Mouse (Mus musculus) liver, postnatal 0 days (tissue): ENCODE data around the gene Mif. TPM values are rescaled to one million over a fixed set of nuclear protein-coding genes. Genes with fewer than 3 reads are reported as not detected.
A peak's percentile ranks its signal among the peaks of the same experiment; 100 is the strongest.

Experiments
- ATAC-seq: fragments of 200-750 bp; cut with Nextera tagmentation; 2 replicates; pipeline ENCODE4 v1.8.0; 2017; ENCODE audit warnings: mild to moderate bottlenecking, moderate library complexity
- DNase-seq: peaks from one replicate; pipeline ENCODE4 v3.0.0-alpha.2; 2016
- H3K27ac ChIP-seq: fragments of 300-500 bp; sonication (generic); 2 replicates; pipeline ENCODE4 v1.5.1; 2014; ENCODE audit warnings: antibody characterized with exemption, moderate library complexity, mild to moderate bottlenecking, low read depth
- H3K27me3 ChIP-seq: fragments of 300-500 bp; sonication (generic); 2 replicates; pipeline ENCODE4 v1.6.1; 2014; ENCODE audit warnings: low read length, control low read depth, mixed read lengths; ENCODE audit not compliant: insufficient read depth
- H3K36me3 ChIP-seq: fragments of 300-500 bp; sonication (generic); replicated peaks from 2 replicates; pipeline ENCODE4 v1.6.1; 2014; ENCODE audit warnings: mild to moderate bottlenecking, control low read depth, low read length, moderate library complexity, mixed read lengths; ENCODE audit not compliant: insufficient read depth
- H3K4me1 ChIP-seq: fragments of 300-500 bp; sonication (generic); 2 replicates; pipeline ENCODE4 v1.6.1; 2014; ENCODE audit warnings: antibody characterized with exemption, mild to moderate bottlenecking, control low read depth; ENCODE audit not compliant: insufficient read depth
- H3K4me2 ChIP-seq: fragments of 300-500 bp; sonication (generic); 2 replicates; pipeline ENCODE4 v1.6.1; 2014; ENCODE audit warnings: low read depth, mild to moderate bottlenecking, low read length, moderate library complexity, mixed read lengths
- H3K4me3 ChIP-seq: fragments of 300-500 bp; sonication (generic); 2 replicates; pipeline ENCODE4 v1.5.1; 2014; ENCODE audit warnings: low read depth, low read length
- H3K9ac ChIP-seq: fragments of 300-500 bp; sonication (generic); replicated peaks from 2 replicates; pipeline ENCODE4 v1.6.1; 2014; ENCODE audit warnings: mild to moderate bottlenecking, moderate library complexity
- H3K9me3 ChIP-seq: fragments of 300-500 bp; sonication (generic); 2 replicates; pipeline ENCODE4 v1.6.1; 2016; ENCODE audit warnings: mild to moderate bottlenecking, control low read depth, low read length, mixed read lengths
- CTCF ChIP-seq: sonication (generic); IDR thresholded peaks from 2 replicates; pipeline ENCODE4 v1.5.1; 2016; ENCODE audit warnings: antibody characterized with exemption, low read depth
- EP300 ChIP-seq: IDR thresholded peaks from 2 replicates; pipeline ENCODE4 v1.6.1; 2016; ENCODE audit warnings: antibody characterized with exemption, low read depth, mild to moderate bottlenecking
- whole genome bisulfite sequencing: fragments of 180-500 bp; shearing (Covaris S2); extraction: QIAGEN DNeasy Blood & Tissue Kit; methylation state at CpG from one replicate; pipeline ENCODE4 v1.1.7; 2014; ENCODE audit not compliant: insufficient replicate concordance; 5-methylcytosine and 5-hydroxymethylcytosine counted together
- polyA plus RNA-seq: library from polyadenylated mRNA; unstranded; fragments of >200 nt; fragmentation: Nextera tagmentation; extraction: Ambion mirVana; gene quantifications from 2 replicates; pipeline ENCODE4 v1.2.1, GENCODE M21; 2015

The Mif gene
- polyA plus RNA-seq, 1 experiment from 2014 or later, result 1,160 TPM

DNA sequence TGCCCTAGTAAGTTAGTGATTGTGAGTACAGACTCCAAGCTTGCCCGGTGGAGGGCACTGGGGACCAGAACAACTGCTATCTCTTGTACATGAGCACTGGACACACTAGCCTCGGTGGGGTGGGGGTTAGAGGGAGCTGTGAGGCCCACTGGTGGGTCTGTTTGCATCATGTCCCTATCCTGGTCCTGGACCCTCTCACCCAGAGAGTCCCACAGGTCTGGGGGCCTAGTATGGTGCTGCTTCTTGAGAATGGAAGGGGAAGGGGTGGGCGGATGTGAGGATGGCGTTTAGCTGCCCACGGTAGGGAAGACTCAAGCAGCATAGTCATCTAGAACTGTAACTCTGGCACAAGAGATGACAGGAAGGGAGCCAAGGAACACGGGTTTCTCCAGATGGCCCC is 5.2 kb downstream of the Mif start:
- Histone ChIP-seq H3K4me1 (peaks cover 18% of the 10 kb centered on the region), H3K27me3 (no peaks in the 10 kb centered on the region), H3K36me3 (peaks cover 14% of the 10 kb centered on the region), H3K9ac (no peak overlapping the region), H3K9me3 (no peaks in the 10 kb centered on the region), H3K27ac (no peak overlapping the region), H3K4me3 (no peak overlapping the region), H3K4me2 (no peak overlapping the region)
- DNase-seq (no peak), ATAC-seq (no peak)
- TF ChIP-seq EP300, result no peak
- WGBS, result 72% methylated on average over 6 of the region's 6 CpGs

DNA sequence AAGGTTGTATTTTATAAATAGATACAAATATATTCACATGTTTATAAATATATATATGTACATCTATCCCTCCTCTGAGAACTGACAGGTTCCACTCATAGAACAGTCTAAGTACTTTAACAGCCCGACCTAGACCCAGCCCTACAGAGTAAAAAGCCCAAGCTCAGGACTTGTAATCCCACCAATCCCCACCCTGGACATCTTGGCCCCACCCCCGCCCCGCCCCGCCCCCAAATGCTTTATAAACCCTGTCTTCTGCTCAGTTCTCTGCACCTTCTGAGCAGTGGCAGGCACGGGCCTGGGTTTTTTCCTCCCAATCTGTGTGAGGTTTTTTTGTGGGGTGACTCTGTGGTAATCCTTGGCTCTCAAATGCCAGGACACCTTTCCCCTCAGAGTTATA is 5.9 kb downstream of the Mif start:
- Histone ChIP-seq H3K9ac (no peak overlapping the region), H3K4me2 (no peak overlapping the region), H3K4me3 (no peak overlapping the region), H3K36me3 (peaks cover 14% of the 10 kb centered on the region), H3K27ac (no peak overlapping the region), H3K4me1 (peaks cover 16% of the 10 kb centered on the region), H3K9me3 (no peaks in the 10 kb centered on the region), H3K27me3 (no peaks in the 10 kb centered on the region)
- TF ChIP-seq CTCF (no peak), EP300 (no peak)
- DNase-seq (no peak), ATAC-seq (no peak)
- WGBS, result 59% methylated on average over 5 of the region's 5 CpGs

DNA sequence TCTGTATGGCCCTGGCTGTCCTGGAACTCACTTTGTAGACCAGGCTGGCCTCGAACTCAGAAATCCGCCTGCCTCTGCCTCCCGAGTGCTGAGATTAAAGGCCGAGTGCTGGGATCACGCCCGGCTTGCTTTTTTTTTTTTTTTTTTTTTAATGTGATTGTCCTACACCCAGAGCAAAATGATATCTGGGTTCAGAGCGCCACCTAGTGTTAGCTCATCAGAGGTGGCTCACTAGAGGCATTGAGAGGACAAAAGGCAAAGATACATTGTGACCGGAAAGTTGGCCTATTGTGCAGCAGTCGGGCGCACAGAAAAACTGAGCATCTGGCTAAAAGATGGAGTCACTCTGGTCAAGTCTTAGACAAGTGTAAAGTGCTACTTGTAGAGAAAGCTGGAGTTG is 6.6 kb downstream of the Mif start:
- TF ChIP-seq EP300, result no peak
- TF ChIP-seq CTCF, result peak; percentile 86
- Histone ChIP-seq H3K4me1 (peaks cover 9% of the 10 kb centered on the region), H3K36me3 (peaks cover 10% of the 10 kb centered on the region), H3K4me2 (no peak overlapping the region), H3K27ac (no peak overlapping the region), H3K9ac (no peak overlapping the region), H3K27me3 (no peaks in the 10 kb centered on the region), H3K9me3 (no peaks in the 10 kb centered on the region), H3K4me3 (no peak overlapping the region)
- DNase-seq, result peak; percentile 86
- peak; percentile 73 for ATAC-seq
- 16% methylated on average over 10 of the region's 10 CpGs for WGBS

DNA sequence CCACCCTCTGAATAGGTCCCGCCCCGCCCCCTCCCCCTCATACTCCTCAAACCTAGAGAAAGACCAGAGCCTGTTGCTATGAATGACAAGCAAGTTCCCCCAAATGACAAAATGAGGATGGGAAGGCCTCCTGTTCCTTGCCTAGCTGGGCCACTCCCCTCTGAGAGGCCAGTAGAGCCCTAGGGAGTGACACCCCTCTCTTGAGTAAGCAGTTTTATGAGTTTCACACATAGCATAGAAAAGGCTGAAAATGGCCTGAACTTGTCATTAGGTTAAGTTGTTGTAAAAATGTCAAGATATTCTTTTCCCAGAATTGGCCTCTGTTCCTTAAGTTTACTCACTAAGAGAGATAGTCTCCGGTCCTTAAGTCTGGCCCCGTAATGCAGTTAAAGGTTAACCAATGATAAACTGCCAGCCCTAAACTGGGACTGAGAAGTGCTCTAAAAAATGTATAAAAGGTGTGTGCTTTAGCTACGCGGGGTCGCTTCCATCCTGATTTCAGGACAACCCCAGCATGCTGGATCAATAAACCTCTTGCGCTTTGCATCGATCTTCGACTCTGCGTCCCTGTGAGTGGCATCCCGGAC is 7.4 kb downstream of the Mif start:
- DNase-seq (peak; percentile 37), ATAC-seq (peak; percentile 62; the same call in 1 of the 2 replicates)
- Histone ChIP-seq H3K36me3 (peaks cover 3% of the 10 kb centered on the region), H3K27me3 (no peaks in the 10 kb centered on the region), H3K4me1 (peaks cover 4% of the 10 kb centered on the region), H3K27ac (no peak overlapping the region), H3K4me2 (no peak overlapping the region), H3K9ac (no peak overlapping the region), H3K9me3 (no peaks in the 10 kb centered on the region), H3K4me3 (no peak overlapping the region)
- TF ChIP-seq CTCF, result no peak
- no peak for TF ChIP-seq EP300
- WGBS, result 74% methylated on average over 12 of the region's 12 CpGs

DNA sequence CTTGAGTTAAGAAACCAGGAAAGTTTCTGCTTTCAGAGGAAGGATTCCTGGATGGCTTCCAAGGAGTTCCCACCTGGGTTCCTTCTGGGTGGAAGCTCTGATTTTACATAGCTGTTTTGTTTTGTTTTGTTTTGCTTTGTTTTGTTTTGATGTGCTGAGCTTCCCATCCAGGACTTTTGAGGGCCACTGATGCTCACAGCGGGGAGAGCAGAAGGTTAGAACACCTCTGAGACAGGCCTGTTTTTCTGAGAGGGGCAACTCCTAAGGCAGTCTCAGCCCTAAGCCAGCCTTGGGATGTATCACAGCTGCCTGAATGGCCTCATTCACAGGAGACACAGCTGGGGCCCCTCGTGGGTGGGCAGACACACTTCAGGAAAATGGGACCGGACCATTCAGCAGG is 8.4 kb downstream of the Mif start:
- H3K27me3 ChIP-seq, result no peaks in the 10 kb centered on the region
- no peak overlapping the region for H3K27ac ChIP-seq
- TF ChIP-seq CTCF (no peak), EP300 (no peak)
- no peaks in the 10 kb centered on the region for H3K4me1 ChIP-seq
- no peaks in the 10 kb centered on the region for H3K9me3 ChIP-seq
- no peak overlapping the region for H3K9ac ChIP-seq
- H3K4me2 ChIP-seq, result no peak overlapping the region
- 62% methylated on average over 3 of the region's 3 CpGs for WGBS
- DNase-seq, result no peak
- no peak overlapping the region for H3K4me3 ChIP-seq
- ATAC-seq, result no peak
- no peaks in the 10 kb centered on the region for H3K36me3 ChIP-seq

DNA sequence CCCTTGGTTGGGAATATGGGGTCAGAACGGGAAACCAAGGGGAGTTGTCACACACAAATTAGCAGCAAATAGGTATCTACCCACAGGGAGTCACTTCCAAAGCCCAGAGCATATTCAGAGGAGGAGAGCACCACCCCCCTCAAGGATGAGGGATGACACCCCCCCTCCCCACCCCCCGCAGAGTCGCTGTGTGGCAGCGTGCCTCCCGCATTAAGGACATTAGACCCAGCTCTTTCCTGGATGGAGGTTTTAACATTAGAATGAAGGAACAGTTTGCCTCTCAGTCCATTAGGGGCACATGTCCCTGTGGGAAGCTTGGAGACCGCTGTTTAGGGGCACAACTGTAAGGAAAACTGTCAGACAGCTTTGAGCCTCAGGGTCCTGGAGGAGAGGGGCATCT is 9.0 kb downstream of the Mif start:
- Histone ChIP-seq H3K4me3 (no peak overlapping the region), H3K27me3 (no peaks in the 10 kb centered on the region), H3K9ac (no peak overlapping the region), H3K9me3 (no peaks in the 10 kb centered on the region), H3K27ac (no peak overlapping the region), H3K36me3 (no peaks in the 10 kb centered on the region), H3K4me1 (no peaks in the 10 kb centered on the region), H3K4me2 (no peak overlapping the region)
- TF ChIP-seq CTCF (no peak), EP300 (no peak)
- WGBS, result 26% methylated on average over 6 of the region's 6 CpGs
- ATAC-seq, result no peak
- no peak for DNase-seq

DNA sequence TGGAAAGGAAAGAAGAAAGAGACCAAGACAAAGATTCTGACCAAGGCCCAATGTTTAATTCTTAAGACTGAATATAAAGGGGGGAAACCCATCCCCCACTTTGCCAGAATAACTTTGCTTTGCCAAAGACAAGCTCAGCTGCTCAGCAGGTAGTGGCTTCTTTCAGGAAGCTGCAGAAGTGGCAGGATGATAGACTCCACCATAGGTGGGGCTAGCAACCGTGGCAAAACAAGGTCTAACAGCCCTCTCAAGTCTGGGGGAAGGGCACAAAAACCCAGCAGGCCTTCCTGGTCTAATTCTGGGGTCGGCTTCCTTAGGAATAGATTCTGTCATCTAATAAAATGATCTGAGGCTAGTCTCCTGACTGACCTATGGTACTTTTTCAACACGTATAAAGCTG is 11.7 kb downstream of the Mif start:
- Histone ChIP-seq H3K4me3 (no peak overlapping the region), H3K4me1 (peaks cover 15% of the 10 kb centered on the region), H3K27ac (no peak overlapping the region), H3K4me2 (no peak overlapping the region), H3K9me3 (no peaks in the 10 kb centered on the region), H3K27me3 (no peaks in the 10 kb centered on the region), H3K9ac (no peak overlapping the region), H3K36me3 (no peaks in the 10 kb centered on the region)
- TF ChIP-seq EP300 (no peak), CTCF (no peak)
- ATAC-seq (no peak), DNase-seq (no peak)
- 45% methylated on average over 3 of the region's 3 CpGs for WGBS
